Mouse (Mus musculus): ENCODE data around the gene Inafm1. TPM values are rescaled to one million over a fixed set of nuclear protein-coding genes. Genes with fewer than 3 reads are reported as not detected.

The Inafm1 gene
- total and polyA plus RNA-seq, 3 experiments, result 1.5 to 9.5 (median 7.4) TPM

DNA sequence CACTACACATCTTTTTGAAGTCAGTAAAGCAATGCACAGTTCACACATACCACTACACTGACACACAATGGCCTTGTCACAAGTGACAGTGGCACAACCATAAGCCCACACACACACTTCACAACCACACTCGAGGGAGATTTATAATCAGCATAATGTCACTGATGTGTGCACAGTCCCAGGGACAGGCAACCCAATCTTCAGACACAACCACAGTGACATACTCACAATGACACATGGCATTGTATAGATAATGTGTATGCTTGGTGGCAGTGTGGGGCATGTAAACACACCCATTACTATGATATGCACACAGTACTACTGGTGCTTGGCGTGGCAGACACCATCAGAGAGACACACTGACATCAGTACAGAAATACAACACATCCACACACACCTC is 22.7 kb upstream of the Inafm1 start:
- H3K27me3 ChIP-seq (replicated peaks), result no peaks in the 10 kb centered on the region
- H3K27ac ChIP-seq (ENCODE audit: insufficient read depth, low read depth), result peak overlapping the region; percentile 93
- peak; percentile 17 for DNase-seq (ENCODE audit: extremely low read depth)
- no peaks in the 10 kb centered on the region for H3K79me2 ChIP-seq (replicated peaks; ENCODE audit: control insufficient read depth, extremely low read depth, insufficient read depth, poor library complexity, severe bottlenecking)
- in situ Hi-C loops (cut with MboI; ENCODE audit: low pct_ligation_motif_present, low pct_unique_long_range_greater_than_20kb, low sequenced_read_pairs) (no loop called here), dilution Hi-C loops (cut with MboI; ENCODE audit: extremely low pct_ligation_motif_present, extremely low pct_unique_long_range_greater_than_20kb, low sequenced_read_pairs) (no loop called here)
- H3K9ac ChIP-seq (ENCODE audit: insufficient read depth, low read depth), result no peak overlapping the region
- H3K4me3 ChIP-seq (replicated peaks in 1 of 3; ENCODE audit: low read depth in 2 of 3, low read length in 2 of 3, poor library complexity in 1 of 3), result peak overlapping the region in 1 of 3 experiments; percentile 47
- TF ChIP-seq EP300 (IDR thresholded peaks at IDR 0.05; ENCODE audit: low read length) (no peak), JUN (IDR thresholded peaks at IDR 0.05; ENCODE audit: insufficient read depth, low read depth, low read length) (no peak), PAX5 (IDR thresholded peaks at IDR 0.05; ENCODE audit: low read length) (no peak), MXI1 (IDR thresholded peaks at IDR 0.05; ENCODE audit: low read depth, low read length) (no peak)
- H3K36me3 ChIP-seq (replicated peaks in 1 of 2; ENCODE audit: control insufficient read depth in 1 of 2, insufficient read depth in 1 of 2, low read length in 1 of 2), result no peaks in the 10 kb centered on the region
- H3K9me3 ChIP-seq (replicated peaks; ENCODE audit: low read length), result no peaks in the 10 kb centered on the region
- H3K4me1 ChIP-seq (ENCODE audit: control insufficient read depth in 1 of 2, insufficient read depth in 2 of 2), result peaks cover 16 to 31% of the 10 kb centered on the region in 2 experiments
- H3K4me2 ChIP-seq (ENCODE audit: insufficient read depth, low read depth, poor library complexity, severe bottlenecking), result peak overlapping the region; percentile 79

GRCm38 (mm10) chr7:16295321-16295900 is 22.0 kb upstream of the Inafm1 start:
- Histone ChIP-seq H3K9me3 (replicated peaks; ENCODE audit: low read length) (no peaks in the 10 kb centered on the region), H3K36me3 (replicated peaks in 1 of 2; ENCODE audit: control insufficient read depth in 1 of 2, insufficient read depth in 1 of 2, low read length in 1 of 2) (no peaks in the 10 kb centered on the region), H3K79me2 (replicated peaks; ENCODE audit: control insufficient read depth, extremely low read depth, insufficient read depth, poor library complexity, severe bottlenecking) (no peaks in the 10 kb centered on the region), H3K9ac (ENCODE audit: insufficient read depth, low read depth) (peak overlapping the region; percentile 88), H3K4me1 (ENCODE audit: control insufficient read depth in 1 of 2, insufficient read depth in 2 of 2) (peaks cover 16 to 27% of the 10 kb centered on the region in 2 experiments), H3K27ac (ENCODE audit: insufficient read depth, low read depth) (peak overlapping the region; percentile 93), H3K4me2 (ENCODE audit: insufficient read depth, low read depth, poor library complexity, severe bottlenecking) (peak overlapping the region; percentile 79), H3K27me3 (replicated peaks) (no peaks in the 10 kb centered on the region), H3K4me3 (replicated peaks in 1 of 3; ENCODE audit: low read depth in 2 of 3, low read length in 2 of 3, poor library complexity in 1 of 3) (peak overlapping the region; percentile 49 to 61 (median 54))
- DNase-seq (ENCODE audit: extremely low read depth), result peak; percentile 90
- in situ Hi-C loops (cut with MboI; ENCODE audit: low pct_ligation_motif_present, low pct_unique_long_range_greater_than_20kb, low sequenced_read_pairs), result no loop called here
- dilution Hi-C loops (cut with MboI; ENCODE audit: extremely low pct_ligation_motif_present, extremely low pct_unique_long_range_greater_than_20kb, low sequenced_read_pairs), result no loop called here
- TF ChIP-seq RAD21 (IDR thresholded peaks at IDR 0.05; ENCODE audit: low read depth, low read length) (no peak), RCOR1 (conservative IDR thresholded peaks at IDR 0.05; ENCODE audit: low read depth, low read length) (no peak), SIN3A (IDR thresholded peaks at IDR 0.05; ENCODE audit: low read length) (peak; percentile 61), BHLHE40 (IDR thresholded peaks at IDR 0.05; ENCODE audit: low read depth, low read length) (peak; percentile 53), ZC3H11A (IDR thresholded peaks at IDR 0.05; ENCODE audit: low read depth, low read length) (no peak), SMC3 (IDR thresholded peaks at IDR 0.05; ENCODE audit: low read depth, low read length) (no peak), ZKSCAN1 (IDR thresholded peaks at IDR 0.05; ENCODE audit: borderline replicate concordance, low read depth, low read length) (no peak), TCF12 (IDR thresholded peaks at IDR 0.05; ENCODE audit: low read depth, low read length) (peak; percentile 30; the same call in 1 of the 2 replicates), CHD2 (IDR thresholded peaks at IDR 0.05; ENCODE audit: low read length) (peak; percentile 67; the same call in 1 of the 2 replicates), JUND (conservative IDR thresholded peaks at IDR 0.05; ENCODE audit: low read depth, low read length) (no peak), TBP (conservative IDR thresholded peaks at IDR 0.05; ENCODE audit: low read depth, low read length) (no peak), CHD1 (IDR thresholded peaks at IDR 0.05; ENCODE audit: low read depth, low read length) (no peak), GABPA (IDR thresholded peaks at IDR 0.05; ENCODE audit: insufficient replicate concordance, low read depth, low read length) (no peak), USF2 (conservative IDR thresholded peaks at IDR 0.05; ENCODE audit: low read depth, low read length) (no peak), MXI1 (IDR thresholded peaks at IDR 0.05; ENCODE audit: low read depth, low read length) (peak; percentile 88), ZNF384 (IDR thresholded peaks at IDR 0.05; ENCODE audit: low read depth, low read length) (no peak), POLR2AphosphoS2 (IDR thresholded peaks at IDR 0.05; ENCODE audit: low read depth, low read length) (no peak), CTCF (conservative IDR thresholded peaks at IDR 0.05 in 1 of 2, IDR thresholded peaks at IDR 0.05 in 1 of 2; ENCODE audit: low read depth in 2 of 2, low read length in 2 of 2) (no peak), MAFK (IDR thresholded peaks at IDR 0.05; ENCODE audit: insufficient replicate concordance, low read length) (no peak), MEF2A (IDR thresholded peaks at IDR 0.05; ENCODE audit: borderline replicate concordance, low read depth, low read length) (no peak; the same call in 1 of the 2 replicates), IRF4 (IDR thresholded peaks at IDR 0.05; ENCODE audit: low read depth, low read length) (peak; percentile 12; the same call in 1 of the 2 replicates), NRF1 (IDR thresholded peaks at IDR 0.05; ENCODE audit: low read depth, low read length) (peak; percentile 68), ELF1 (IDR thresholded peaks at IDR 0.05; ENCODE audit: low read depth, low read length) (peak; percentile 75), MYC (IDR thresholded peaks at IDR 0.05; ENCODE audit: low read depth, low read length) (peak; percentile 85), POLR2A (IDR thresholded peaks at IDR 0.05; ENCODE audit: low read depth, low read length) (peak; percentile 77), ZMIZ1 (IDR thresholded peaks at IDR 0.05; ENCODE audit: low read depth, low read length) (0 out of 2 replicates have a peak, but pooled peaks have one; percentile 31), KAT2A (IDR thresholded peaks at IDR 0.05; ENCODE audit: insufficient replicate concordance, low read length) (no peak), USF1 (IDR thresholded peaks at IDR 0.05; ENCODE audit: low read depth, low read length) (no peak), JUN (IDR thresholded peaks at IDR 0.05; ENCODE audit: insufficient read depth, low read depth, low read length) (no peak), HCFC1 (IDR thresholded peaks at IDR 0.05; ENCODE audit: low read depth, low read length) (peak; percentile 9; the same call in 1 of the 2 replicates), UBTF (IDR thresholded peaks at IDR 0.05; ENCODE audit: low read depth, low read length) (no peak)
